11 mouse cellular contexts compared by ENCODE assay signal in genomic region chrX:107015335-107015734, GRCm38 (mm10).
DNase-seq lines count a peak whose midpoint lies in the region; ATAC-seq and TF ChIP-seq lines count a peak whose summit lies in the region.
"Had no signal": no experiment of that assay in that cellular context is flagged by ENCODE, and none has a peak within 500 bp of the region (broad histone marks: within the 10 kb centered on the region; RNA-seq: fewer than 3 reads in every experiment).

No protein-coding gene starts in this region.

- no peak overlapping the region for H3K9ac ChIP-seq in limb, embryonic 14.5 days (ENCODE audit: low read depth, low read length, severe bottlenecking)
- H3K9ac ChIP-seq: embryonic facial prominence, embryonic 12.5 days; neural tube, embryonic 13.5 days; stomach, embryonic 15.5 days had no signal

- no peak overlapping the region for H3K4me2 ChIP-seq in limb, embryonic 14.5 days (replicated peaks; ENCODE audit: low read depth, low read length, severe bottlenecking)
- H3K4me2 ChIP-seq: embryonic facial prominence, embryonic 12.5 days; neural tube, embryonic 13.5 days; stomach, embryonic 15.5 days had no signal

- peak; percentile 4 for DNase-seq in gastrocnemius, adult 18-20 months (ENCODE audit: low spot score)
- DNase-seq in gastrocnemius, adult 8-10 months (ENCODE audit: low spot score in 2 of 2), result no peak
- DNase-seq in limb, embryonic 14.5 days (ENCODE audit: low spot score), result peak; percentile 46
- DNase-seq in limb, embryonic 10.5 days (ENCODE audit: low spot score), result no peak
- no peak for DNase-seq in Patski (ENCODE audit: low read depth, low spot score)
- peak; percentile 11 for DNase-seq in naive thymus-derived CD4-positive, alpha-beta T cell, adult 2 months (ENCODE audit: low read depth)
- DNase-seq in yolk sac, embryonic 10.5 days (ENCODE audit: low spot score), result no peak
- DNase-seq in MN1 (ENCODE audit: low spot score), result no peak

- H3K9me3 ChIP-seq in limb, embryonic 14.5 days (ENCODE audit: control insufficient read depth, low read length), result no peaks in the 10 kb centered on the region
- H3K9me3 ChIP-seq in limb, embryonic 10.5 days (replicated peaks), result no peaks in the 10 kb centered on the region
- H3K9me3 ChIP-seq: embryonic facial prominence, embryonic 12.5 days; neural tube, embryonic 13.5 days; stomach, embryonic 15.5 days had no signal

- ATAC-seq in limb, embryonic 14.5 days (ENCODE audit: low FRiP score, low read depth), result no peak
- no peak for ATAC-seq in Patski

- no peaks in the 10 kb centered on the region for H3K36me3 ChIP-seq in limb, embryonic 14.5 days (ENCODE audit: control insufficient read depth, insufficient read depth, low read length)
- H3K36me3 ChIP-seq in limb, embryonic 10.5 days, result no peaks in the 10 kb centered on the region
- H3K36me3 ChIP-seq: embryonic facial prominence, embryonic 12.5 days; neural tube, embryonic 13.5 days; stomach, embryonic 15.5 days had no signal

- POLR2A ChIA-PET in Patski (lab: Charles Lee), result no interaction called here

- CTCF ChIA-PET in Patski (lab: Charles Lee), result no interaction called here

- H3K27me3 ChIP-seq in limb, embryonic 14.5 days (ENCODE audit: control insufficient read depth, insufficient read depth, low read length), result no peaks in the 10 kb centered on the region
- peaks cover 16% of the 10 kb centered on the region; the same call in 1 of the 2 replicates for H3K27me3 ChIP-seq in limb, embryonic 10.5 days (ENCODE audit: low read depth, poor library complexity, severe bottlenecking)
- H3K27me3 ChIP-seq in Patski, result peaks cover 45% of the 10 kb centered on the region
- H3K27me3 ChIP-seq: embryonic facial prominence, embryonic 12.5 days; neural tube, embryonic 13.5 days; stomach, embryonic 15.5 days had no signal

- peak; percentile 15 for TF ChIP-seq CTCF in Patski (IDR thresholded peaks at IDR 0.05)

- 22% methylated on average over 1 of the region's 1 CpGs for WGBS in limb, embryonic 14.5 days
- 22% methylated on average over 1 of the region's 1 CpGs for whole genome bisulfite sequencing in limb, embryonic 10.5 days

- H3K27ac ChIP-seq in limb, embryonic 14.5 days (replicated peaks; ENCODE audit: low read depth, low read length), result no peak overlapping the region
- H3K27ac ChIP-seq in limb, embryonic 10.5 days, result no peak overlapping the region
- H3K27ac ChIP-seq: embryonic facial prominence, embryonic 12.5 days; neural tube, embryonic 13.5 days; stomach, embryonic 15.5 days had no signal

- in situ Hi-C loops in Patski (cut with MboI; ENCODE audit: low pct_unique_long_range_greater_than_20kb), result no loop called here

- TF ChIP-seq POLR2A in limb, embryonic 14.5 days (IDR thresholded peaks at IDR 0.05; ENCODE audit: borderline replicate concordance, extremely low read depth, insufficient read depth, insufficient read length), result no peak

- H3K4me1 ChIP-seq in limb, embryonic 14.5 days (ENCODE audit: control insufficient read depth, insufficient read depth, low read length), result no peaks in the 10 kb centered on the region
- 0 out of 2 replicates have a peak, but pooled peaks cover 4% of the 10 kb centered on the region for H3K4me1 ChIP-seq in limb, embryonic 10.5 days
- H3K4me1 ChIP-seq: embryonic facial prominence, embryonic 12.5 days; neural tube, embryonic 13.5 days; stomach, embryonic 15.5 days had no signal

- H3K4me3 ChIP-seq in limb, embryonic 14.5 days (replicated peaks; ENCODE audit: low read length), result no peak overlapping the region
- H3K4me3 ChIP-seq in limb, embryonic 10.5 days, result no peak overlapping the region
- H3K4me3 ChIP-seq: embryonic facial prominence, embryonic 12.5 days; neural tube, embryonic 13.5 days; stomach, embryonic 15.5 days had no signal

Comparison
In these comparisons a context has a peak if more than half of its experiments do, and no peak if none do; other contexts are left out.
1. DNase-seq: peak in gastrocnemius, adult 18-20 months (single experiment), limb, embryonic 14.5 days (single experiment) and naive thymus-derived CD4-positive, alpha-beta T cell, adult 2 months (single experiment); none in gastrocnemius, adult 8-10 months (0 of 2), limb, embryonic 10.5 days (single experiment), Patski (single experiment), yolk sac, embryonic 10.5 days (single experiment) and MN1 (single experiment).